Mouse (Mus musculus) limb, embryonic 12.5 days (tissue): Measurements from ENCODE around the gene Cdc6. TPM values are rescaled to one million over a fixed set of nuclear protein-coding genes. Genes with fewer than 3 reads are reported as not detected.

Source experiments
- ATAC-seq: fragments of 200-750 bp; cut with Nextera tagmentation; 2 replicates; pipeline ENCODE4 v1.8.0; 2017; ENCODE audit warnings: low read depth, moderate TSS enrichment; ENCODE audit not compliant: insufficient number of reproducible peaks, insufficient read depth, low FRiP score, low TSS enrichment
- H3K27ac ChIP-seq: fragments of 300-500 bp; sonication (generic); 2 replicates; pipeline ENCODE4 v1.5.1; 2016; ENCODE audit warnings: mild to moderate bottlenecking, moderate library complexity
- H3K27me3 ChIP-seq: fragments of 300-500 bp; sonication (generic); 2 replicates; pipeline ENCODE4 v1.6.1; 2016; ENCODE audit warnings: mild to moderate bottlenecking, moderate library complexity
- H3K36me3 ChIP-seq: fragments of 300-500 bp; sonication (generic); 2 replicates; pipeline ENCODE4 v1.6.1; 2016; ENCODE audit warnings: mild to moderate bottlenecking, moderate library complexity
- H3K4me1 ChIP-seq: fragments of 300-500 bp; sonication (generic); replicated peaks from 2 replicates; pipeline ENCODE4 v1.6.1; 2016
- H3K4me2 ChIP-seq: fragments of 300-500 bp; sonication (generic); 2 replicates; pipeline ENCODE4 v1.6.1; 2016; ENCODE audit warnings: mild to moderate bottlenecking, moderate library complexity
- H3K4me3 ChIP-seq: fragments of 300-500 bp; sonication (generic); replicated peaks from 2 replicates; pipeline ENCODE4 v1.5.1; 2016; ENCODE audit warnings: mild to moderate bottlenecking
- H3K9ac ChIP-seq: fragments of 300-500 bp; sonication (generic); replicated peaks from 2 replicates; pipeline ENCODE4 v1.6.1; 2016; ENCODE audit warnings: mild to moderate bottlenecking, moderate library complexity
- H3K9me3 ChIP-seq: fragments of 300-500 bp; sonication (generic); 2 replicates; pipeline ENCODE4 v1.6.1; 2016; ENCODE audit warnings: mild to moderate bottlenecking, moderate library complexity
- WGBS: fragments of 180-500 bp; shearing (Covaris S2); methylation state at CpG from one replicate; pipeline ENCODE4 v1.1.7; 2016; 5-methylcytosine and 5-hydroxymethylcytosine counted together
- polyA plus RNA-seq: library from polyadenylated mRNA; unstranded; fragments of >200 nt; fragmentation: Nextera tagmentation; extraction: Ambion mirVana; gene quantifications from 2 replicates; pipeline ENCODE4 v1.2.1, GENCODE M21; 2016

Gene Cdc6
- polyA plus RNA-seq, 1 experiment from 2014 or later = 44.8 TPM

DNA sequence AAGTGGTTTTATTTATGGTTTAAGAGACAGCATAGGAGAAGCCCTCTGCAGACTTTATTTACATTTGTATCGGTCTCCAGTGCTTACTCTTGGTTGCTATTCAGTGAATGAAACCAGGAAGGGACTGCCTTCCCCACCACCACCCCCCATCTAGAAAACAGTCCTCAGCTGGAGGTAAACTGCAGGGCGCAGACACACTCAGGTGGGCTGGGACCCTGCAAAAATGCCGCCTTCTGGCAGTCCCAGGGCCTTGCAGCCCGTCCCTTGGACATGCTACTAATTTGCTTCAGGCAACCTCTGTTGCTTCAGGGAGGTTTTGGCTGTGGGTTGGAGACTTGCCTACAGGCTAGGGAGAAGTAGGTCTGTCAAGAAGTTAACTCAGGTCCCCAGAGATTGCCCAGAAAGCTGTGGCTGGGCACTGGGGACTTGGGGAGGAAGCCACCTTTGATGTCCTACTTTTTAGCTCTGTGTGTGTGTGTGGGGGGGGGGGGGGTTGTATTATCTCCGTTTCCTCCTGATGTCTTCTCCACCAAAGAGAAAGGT, 17.1 kb downstream of the Cdc6 start:
- peak overlapping the region; percentile 18; the same call in 1 of the 2 replicates for H3K9ac ChIP-seq
- H3K36me3 ChIP-seq = peaks cover 17% of the 10 kb centered on the region
- no peaks in the 10 kb centered on the region for H3K9me3 ChIP-seq
- peak overlapping the region; percentile 47 for H3K4me2 ChIP-seq
- peak overlapping the region; percentile 96 for H3K27ac ChIP-seq
- no peak for ATAC-seq
- H3K27me3 ChIP-seq = no peaks in the 10 kb centered on the region
- peaks cover 77% of the 10 kb centered on the region for H3K4me1 ChIP-seq
- no peak overlapping the region for H3K4me3 ChIP-seq
- 15% methylated on average over 5 of the region's 5 CpGs for WGBS

- H3K27ac ChIP-seq = peak overlapping the region; percentile 96
- peak overlapping the region; percentile 47 for H3K4me2 ChIP-seq
- 0 out of 2 replicates have a peak overlapping the region, but pooled peaks have one; percentile 16 for H3K4me3 ChIP-seq
- peaks cover 11% of the 10 kb centered on the region; the same call in 1 of the 2 replicates for H3K36me3 ChIP-seq
- 5% methylated on average over 10 of the region's 10 CpGs for WGBS
- no peaks in the 10 kb centered on the region for H3K9me3 ChIP-seq
- H3K4me1 ChIP-seq = peaks cover 83% of the 10 kb centered on the region
- no peak for ATAC-seq
- H3K27me3 ChIP-seq = no peaks in the 10 kb centered on the region
- H3K9ac ChIP-seq = peak overlapping the region; percentile 18; the same call in 1 of the 2 replicates
These were observed 17.7 kb downstream of the Cdc6 start for GRCm38 (mm10) chr11:98925265-98925721.

DNA sequence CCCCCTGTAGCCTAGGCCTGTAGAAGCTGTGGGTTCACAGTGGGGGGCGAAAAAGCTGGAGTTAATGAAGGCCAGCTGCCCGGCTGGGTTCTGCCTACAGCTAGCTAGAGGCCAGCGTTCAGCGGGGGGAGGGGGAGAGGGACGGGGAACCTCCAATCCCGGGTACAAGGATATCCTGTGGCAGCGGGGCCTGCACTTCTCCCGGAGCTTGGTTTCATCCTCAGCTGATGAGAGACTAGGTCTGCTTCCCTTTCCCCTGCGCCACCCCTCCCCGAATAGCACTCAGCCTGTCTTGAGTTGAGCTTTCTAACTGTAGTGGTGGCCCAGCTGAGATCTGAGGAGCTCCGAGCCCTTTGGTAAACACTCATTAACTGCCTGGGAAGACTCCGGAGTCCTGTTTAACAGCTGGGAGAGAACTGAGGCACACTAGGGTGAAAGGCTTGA, 18.3 kb downstream of the Cdc6 start:
- Histone ChIP-seq H3K27me3 (no peaks in the 10 kb centered on the region), H3K4me2 (peak overlapping the region; percentile 47), H3K27ac (peak overlapping the region; percentile 96), H3K4me3 (peak overlapping the region; percentile 16; the same call in 1 of the 2 replicates), H3K9me3 (no peaks in the 10 kb centered on the region), H3K4me1 (peaks cover 89% of the 10 kb centered on the region), H3K9ac (peak overlapping the region; percentile 18; the same call in 1 of the 2 replicates), H3K36me3 (peaks cover 6% of the 10 kb centered on the region; the same call in 1 of the 2 replicates)
- ATAC-seq = peak; percentile 18; the same call in 1 of the 2 replicates
- 5% methylated on average over 12 of the region's 12 CpGs for WGBS

DNA sequence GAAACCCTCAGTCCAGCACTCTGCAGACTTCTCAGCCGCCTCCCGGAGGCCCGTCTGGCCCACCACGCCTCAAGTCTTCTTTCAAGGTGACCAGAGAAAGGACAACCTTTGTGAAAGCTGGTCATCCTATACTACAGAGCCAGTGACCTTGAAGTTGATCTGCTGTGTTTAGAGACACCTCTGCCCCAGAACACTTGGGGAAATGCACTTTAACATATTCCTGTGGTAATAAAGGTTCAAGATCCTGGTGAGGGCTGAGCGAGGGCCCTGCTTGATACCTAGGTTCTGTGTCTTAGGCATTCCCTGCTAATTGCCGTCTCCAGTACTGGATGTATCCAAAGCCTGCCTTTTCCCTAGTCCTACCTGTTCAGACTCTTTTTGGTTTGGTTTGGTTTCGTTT, 19.0 kb downstream of the Cdc6 start:
- Histone ChIP-seq H3K27me3 (no peaks in the 10 kb centered on the region), H3K36me3 (no peaks in the 10 kb centered on the region; the same call in 1 of the 2 replicates), H3K9me3 (no peaks in the 10 kb centered on the region), H3K9ac (no peak overlapping the region), H3K4me2 (peak overlapping the region; percentile 47), H3K4me1 (peaks cover 96% of the 10 kb centered on the region), H3K27ac (peak overlapping the region; percentile 96), H3K4me3 (no peak overlapping the region)
- no peak for ATAC-seq
- WGBS = 42% methylated on average over 7 of the region's 7 CpGs

- H3K4me1 ChIP-seq = peaks cover 97% of the 10 kb centered on the region
- peak within 1 kb of the TSS; percentile 70 for H3K4me3 ChIP-seq
- H3K9ac ChIP-seq = peak within 1 kb of the TSS; percentile 73
- WGBS = 6% methylated on average over 21 of the region's 21 CpGs
- peak within 1 kb of the TSS; percentile 92 for H3K4me2 ChIP-seq
- no peaks in the 10 kb centered on the region for H3K27me3 ChIP-seq
- ATAC-seq = no peak
- H3K9me3 ChIP-seq = no peaks in the 10 kb centered on the region
- no peaks in the 10 kb centered on the region for H3K36me3 ChIP-seq
- H3K27ac ChIP-seq = peak within 1 kb of the TSS; percentile 96
These were observed 20.0 kb downstream of the Cdc6 start, which contains the start of gene Rara for GRCm38 (mm10) chr11:98927438-98928076. TSS of gene Rara (plus strand) at chr11:98927818.

GRCm38 (mm10) chr11:98928186-98928893, 20.7 kb downstream of the Cdc6 start:
- Histone ChIP-seq H3K9me3 (no peaks in the 10 kb centered on the region), H3K36me3 (no peaks in the 10 kb centered on the region), H3K4me2 (peak overlapping the region; percentile 92), H3K9ac (peak overlapping the region; percentile 73), H3K27ac (peak overlapping the region; percentile 96), H3K4me1 (peaks cover 97% of the 10 kb centered on the region), H3K4me3 (peak overlapping the region; percentile 70), H3K27me3 (no peaks in the 10 kb centered on the region)
- ATAC-seq = no peak
- WGBS = 4% methylated on average over 12 of the region's 12 CpGs

DNA sequence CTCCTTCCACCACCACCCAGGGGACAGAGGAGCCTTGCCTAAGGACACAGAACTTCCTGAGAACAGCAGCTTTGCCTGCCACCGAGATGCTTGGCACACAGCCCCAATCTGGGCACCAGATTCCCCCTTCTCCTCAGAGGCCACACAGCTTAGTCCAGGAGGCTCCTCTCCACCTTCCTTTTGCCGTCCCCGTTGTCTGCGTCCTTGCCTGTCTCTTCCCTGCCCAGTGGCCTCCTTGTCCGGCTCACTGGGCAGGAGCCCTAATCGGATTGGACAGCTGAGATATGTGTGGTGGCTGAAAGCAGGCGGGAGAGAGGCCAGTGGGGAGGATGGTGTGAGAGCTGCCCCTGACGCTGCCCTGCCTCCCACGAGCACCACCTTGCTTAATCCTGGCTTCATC, 21.9 kb downstream of the Cdc6 start:
- H3K36me3 ChIP-seq = no peaks in the 10 kb centered on the region
- peak overlapping the region; percentile 92 for H3K4me2 ChIP-seq
- H3K27ac ChIP-seq = peak overlapping the region; percentile 86
- no peak for ATAC-seq
- no peaks in the 10 kb centered on the region for H3K27me3 ChIP-seq
- peak overlapping the region; percentile 70 for H3K4me3 ChIP-seq
- 14% methylated on average over 9 of the region's 9 CpGs for WGBS
- no peaks in the 10 kb centered on the region for H3K9me3 ChIP-seq
- peaks cover 97% of the 10 kb centered on the region for H3K4me1 ChIP-seq
- peak overlapping the region; percentile 46 for H3K9ac ChIP-seq

- Histone ChIP-seq H3K27ac (peak overlapping the region; percentile 86), H3K36me3 (peaks cover 3% of the 10 kb centered on the region; the same call in 1 of the 2 replicates), H3K27me3 (no peaks in the 10 kb centered on the region), H3K9ac (peak overlapping the region; percentile 46), H3K9me3 (no peaks in the 10 kb centered on the region), H3K4me3 (peak overlapping the region; percentile 70), H3K4me2 (peak overlapping the region; percentile 92), H3K4me1 (peaks cover 97% of the 10 kb centered on the region)
- no peak for ATAC-seq
- WGBS = 36% methylated on average over 7 of the region's 7 CpGs
These were observed 22.6 kb downstream of the Cdc6 start for GRCm38 (mm10) chr11:98930127-98930601.

- no peak for ATAC-seq
These were observed 23.3 kb downstream of the Cdc6 start for GRCm38 (mm10) chr11:98930773-98931512.

DNA sequence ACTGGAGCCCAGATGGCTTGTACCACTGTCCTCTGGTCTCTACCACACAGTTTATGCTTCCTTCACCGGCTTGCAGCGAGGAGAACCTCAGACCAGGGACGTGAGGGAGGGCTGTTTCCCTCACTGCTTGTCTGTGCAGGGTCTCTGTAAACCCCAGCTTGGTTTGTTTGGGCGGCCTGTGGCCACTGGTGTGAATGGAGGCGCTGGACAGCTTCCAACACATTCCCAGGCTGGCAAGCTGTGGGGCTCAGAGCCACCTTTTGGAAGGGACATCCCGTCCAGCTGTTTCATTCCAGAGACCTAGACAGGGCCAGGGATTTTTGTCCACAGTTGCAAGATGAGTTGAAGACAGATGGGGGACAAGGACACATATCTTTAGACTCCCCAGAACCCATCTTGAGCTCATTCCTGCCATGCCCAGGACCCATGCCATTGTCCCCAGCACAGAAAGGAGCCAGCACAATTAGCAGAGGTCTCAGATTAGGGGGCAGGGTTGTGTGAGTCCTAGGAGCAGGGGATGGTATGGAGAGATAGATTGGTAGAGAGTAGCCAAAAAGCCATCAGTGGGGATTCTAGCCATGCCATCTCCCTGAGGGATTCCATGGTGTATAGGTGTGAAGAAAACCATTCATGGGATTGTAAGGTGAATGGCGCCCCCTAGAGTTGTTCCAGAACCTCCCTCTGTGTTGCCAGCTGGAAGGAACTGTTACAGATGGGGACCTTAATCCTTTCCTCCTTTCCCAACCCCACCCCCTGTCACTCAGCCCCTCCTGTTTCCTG, 24.1 kb downstream of the Cdc6 start:
- Histone ChIP-seq H3K36me3 (peaks cover 5% of the 10 kb centered on the region; the same call in 1 of the 2 replicates), H3K4me1 (peaks cover 96% of the 10 kb centered on the region), H3K27me3 (no peaks in the 10 kb centered on the region), H3K4me2 (peak overlapping the region; percentile 92), H3K9me3 (no peaks in the 10 kb centered on the region), H3K9ac (no peak overlapping the region), H3K4me3 (no peak overlapping the region), H3K27ac (peak overlapping the region; percentile 86)
- WGBS = 14% methylated on average over 7 of the region's 7 CpGs
- ATAC-seq = no peak

More at GRCm38 (mm10) chr11:98930773-98931512, 23.3 kb downstream of the Cdc6 start:
- Histone ChIP-seq H3K4me1 (peaks cover 96% of the 10 kb centered on the region), H3K9ac (peak overlapping the region; percentile 35; the same call in 1 of the 2 replicates), H3K27ac (peak overlapping the region; percentile 86), H3K4me2 (peak overlapping the region; percentile 92), H3K9me3 (no peaks in the 10 kb centered on the region), H3K36me3 (peaks cover 5% of the 10 kb centered on the region; the same call in 1 of the 2 replicates), H3K27me3 (no peaks in the 10 kb centered on the region), H3K4me3 (no peak overlapping the region; the same call in 1 of the 2 replicates)
- 31% methylated on average over 10 of the region's 10 CpGs for WGBS
